In the genomic region with DNA sequence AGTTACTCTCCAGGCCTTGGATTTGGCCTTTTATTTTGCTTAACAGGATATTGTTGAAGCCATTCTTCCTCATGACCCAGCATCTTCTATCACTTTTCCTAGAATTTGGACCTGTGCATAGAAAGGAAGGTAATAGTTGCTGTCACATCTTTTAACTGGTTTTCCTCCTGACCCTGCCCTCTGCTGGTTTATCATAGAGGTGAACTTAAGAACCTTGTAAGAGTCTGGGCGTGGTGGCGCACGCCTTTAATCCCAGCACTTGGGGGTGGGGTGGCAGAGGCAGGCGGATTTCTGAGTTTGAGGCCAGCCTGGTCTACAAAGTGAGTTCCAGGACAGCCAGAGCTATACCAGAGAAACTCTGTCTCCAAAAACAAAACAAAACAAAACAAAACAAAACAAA, we compare ENCODE assay signal across 15 mouse cellular contexts. TPM values are rescaled to one million over a fixed set of nuclear protein-coding genes. Genes with fewer than 3 reads are reported as not detected.
DNase-seq lines count a peak whose midpoint lies in the region; ATAC-seq lines count a peak whose summit lies in the region.
"Had no signal": no experiment of that assay in that cellular context is flagged by ENCODE, and none has a peak within 500 bp of the region (broad histone marks: within the 10 kb centered on the region; RNA-seq: fewer than 3 reads in every experiment).

No protein-coding gene starts in this region.

- peaks cover 78% of the 10 kb centered on the region for H3K4me1 ChIP-seq in liver, embryonic 16.5 days (ENCODE audit: control insufficient read depth, low read depth, low read length)
- no peaks in the 10 kb centered on the region; the same call in 1 of the 2 replicates for H3K4me1 ChIP-seq in midbrain, embryonic 11.5 days (ENCODE audit: control insufficient read depth, insufficient read depth, low read length)
- no peaks in the 10 kb centered on the region for H3K4me1 ChIP-seq in forebrain, embryonic 11.5 days (replicated peaks; ENCODE audit: control insufficient read depth, insufficient read depth, low read length)

- 34% methylated on average over 4 of the region's 4 CpGs for WGBS in liver, embryonic 16.5 days (ENCODE audit: insufficient replicate concordance)
- 86% methylated on average over 4 of the region's 4 CpGs for WGBS in midbrain, embryonic 11.5 days
- 97% methylated on average over 4 of the region's 4 CpGs for WGBS in forebrain, embryonic 11.5 days

- peak; percentile 53 for DNase-seq in CD4-positive helper T cell, adult 2 months (ENCODE audit: low read depth, low spot score)
- peak; percentile 61 for DNase-seq in CD4-positive, CD25-positive, alpha-beta regulatory T cell, adult 2 months (ENCODE audit: low read depth, low spot score)
- peak; percentile 64 for DNase-seq in c-Kit-negative CD71-positive TER-119-positive erythroid progenitor cells, embryonic 14.5 days (ENCODE audit: low read depth, low spot score)
- no peak for DNase-seq in adrenal gland, postnatal 14 days
- DNase-seq in midbrain, embryonic 11.5 days (ENCODE audit: low spot score, missing footprints), result no peak
- DNase-seq in forebrain, embryonic 11.5 days (ENCODE audit: low spot score), result no peak
- DNase-seq: cerebellum, adult 9-10 months; heart, adult 2 months; right cerebral cortex, postnatal 4 days had no signal

- H3K4me2 ChIP-seq in liver, embryonic 16.5 days (ENCODE audit: low read depth, low read length), result no peak overlapping the region
- no peak overlapping the region for H3K4me2 ChIP-seq in midbrain, embryonic 11.5 days
- H3K4me2 ChIP-seq in forebrain, embryonic 11.5 days (ENCODE audit: low read depth, low read length, severe bottlenecking), result no peak overlapping the region
- H3K4me2 ChIP-seq: intestine, embryonic 15.5 days; limb, embryonic 12.5 days; midbrain, embryonic 13.5 days had no signal

- peak overlapping the region; percentile 21; the same call in 1 of the 2 replicates for H3K27ac ChIP-seq in liver, embryonic 16.5 days (ENCODE audit: low read length)
- no peak overlapping the region for H3K27ac ChIP-seq in midbrain, embryonic 11.5 days (ENCODE audit: low read depth, low read length)
- no peak overlapping the region for H3K27ac ChIP-seq in forebrain, embryonic 11.5 days (ENCODE audit: low read depth, low read length)
- H3K27ac ChIP-seq: heart, adult 2 months; intestine, embryonic 15.5 days; limb, embryonic 12.5 days; midbrain, embryonic 13.5 days had no signal

- H3K4me3 ChIP-seq in liver, embryonic 16.5 days (ENCODE audit: low read depth, low read length), result no peak overlapping the region
- no peak overlapping the region for H3K4me3 ChIP-seq in midbrain, embryonic 11.5 days (ENCODE audit: low read depth, low read length)
- H3K4me3 ChIP-seq in forebrain, embryonic 11.5 days (ENCODE audit: low read depth, low read length), result no peak overlapping the region
- H3K4me3 ChIP-seq: heart, adult 2 months; intestine, embryonic 15.5 days; limb, embryonic 12.5 days; midbrain, embryonic 13.5 days had no signal

- ATAC-seq in liver, embryonic 16.5 days (ENCODE audit: low read depth), result no peak; the same call in 1 of the 2 replicates
- no peak for ATAC-seq in granulocyte monocyte progenitor cell, adult 5-6 weeks (replicated peaks; ENCODE audit: poor library complexity, severe bottlenecking)
- no peak for ATAC-seq in midbrain, embryonic 11.5 days (ENCODE audit: low FRiP score)
- ATAC-seq in forebrain, embryonic 11.5 days (replicated peaks; ENCODE audit: low FRiP score), result no peak
- ATAC-seq: intestine, embryonic 15.5 days; midbrain, embryonic 13.5 days had no signal

- H3K9me3 ChIP-seq in liver, embryonic 16.5 days (replicated peaks; ENCODE audit: control insufficient read depth, low read length), result no peaks in the 10 kb centered on the region
- no peaks in the 10 kb centered on the region for H3K9me3 ChIP-seq in midbrain, embryonic 11.5 days (ENCODE audit: control insufficient read depth, low read length)
- no peaks in the 10 kb centered on the region for H3K9me3 ChIP-seq in forebrain, embryonic 11.5 days (ENCODE audit: control insufficient read depth, low read length)
- H3K9me3 ChIP-seq: G1E; intestine, embryonic 15.5 days; limb, embryonic 12.5 days; midbrain, embryonic 13.5 days had no signal

- H3K36me3 ChIP-seq in liver, embryonic 16.5 days (ENCODE audit: control insufficient read depth, insufficient read depth), result no peaks in the 10 kb centered on the region
- H3K36me3 ChIP-seq in midbrain, embryonic 11.5 days (ENCODE audit: control insufficient read depth, insufficient read depth, low read length), result no peaks in the 10 kb centered on the region
- no peaks in the 10 kb centered on the region for H3K36me3 ChIP-seq in forebrain, embryonic 11.5 days (ENCODE audit: control insufficient read depth, insufficient read depth, low read length)
- H3K36me3 ChIP-seq: intestine, embryonic 15.5 days; limb, embryonic 12.5 days; midbrain, embryonic 13.5 days had no signal

- H3K9ac ChIP-seq in liver, embryonic 16.5 days (ENCODE audit: low read depth, low read length), result no peak overlapping the region
- H3K9ac ChIP-seq in midbrain, embryonic 11.5 days (ENCODE audit: low read length), result no peak overlapping the region
- no peak overlapping the region for H3K9ac ChIP-seq in forebrain, embryonic 11.5 days (ENCODE audit: low read length)
- H3K9ac ChIP-seq: intestine, embryonic 15.5 days; limb, embryonic 12.5 days; midbrain, embryonic 13.5 days had no signal

- H3K27me3 ChIP-seq in liver, embryonic 16.5 days (ENCODE audit: control insufficient read depth, insufficient read depth, low read depth, low read length), result no peaks in the 10 kb centered on the region
- H3K27me3 ChIP-seq in midbrain, embryonic 11.5 days (ENCODE audit: control insufficient read depth, insufficient read depth, low read length), result no peaks in the 10 kb centered on the region
- no peaks in the 10 kb centered on the region for H3K27me3 ChIP-seq in forebrain, embryonic 11.5 days (ENCODE audit: control insufficient read depth, insufficient read depth, low read length)
- H3K27me3 ChIP-seq: intestine, embryonic 15.5 days; limb, embryonic 12.5 days; midbrain, embryonic 13.5 days had no signal

RNA-seq across cellular contexts. Expression of a gene that starts 9.8 kb away (rescaled TPM):
- 14.2 and 14.9 TPM in 2 replicates for polyA plus RNA-seq in liver, embryonic 16.5 days (2015; fragmentation: Nextera tagmentation; extraction: Ambion mirVana)
- total RNA-seq in granulocyte monocyte progenitor cell, adult 5-6 weeks (2014; fragmentation: Nextera tagmentation), result 140 and 152 TPM in 2 replicates
- total RNA-seq in granulocyte monocyte progenitor cell, adult 5-6 weeks (2017), result 57.4 and 70.4 TPM in 2 replicates
- total RNA-seq in adrenal gland, postnatal 14 days (2021), result 95.5 and 95.9 TPM in 2 replicates
- 13.9 and 14.0 TPM in 2 replicates for polyA plus RNA-seq in midbrain, embryonic 11.5 days (2014; fragmentation: Nextera tagmentation; extraction: Ambion mirVana)
- polyA plus RNA-seq in forebrain, embryonic 11.5 days (2014; fragmentation: Nextera tagmentation; extraction: Ambion mirVana), result 20.5 and 22.3 TPM in 2 replicates

Comparison
In these comparisons a context has a peak if more than half of its experiments do, and no peak if none do; other contexts are left out.
1. DNase-seq: peak in CD4-positive helper T cell, adult 2 months (single experiment), CD4-positive, CD25-positive, alpha-beta regulatory T cell, adult 2 months (single experiment) and c-Kit-negative CD71-positive TER-119-positive erythroid progenitor cells, embryonic 14.5 days (single experiment); none in adrenal gland, postnatal 14 days (single experiment), midbrain, embryonic 11.5 days (single experiment) and forebrain, embryonic 11.5 days (single experiment).